Comparison of ENCODE assay signal across 18 mouse cellular contexts in the genomic region with DNA sequence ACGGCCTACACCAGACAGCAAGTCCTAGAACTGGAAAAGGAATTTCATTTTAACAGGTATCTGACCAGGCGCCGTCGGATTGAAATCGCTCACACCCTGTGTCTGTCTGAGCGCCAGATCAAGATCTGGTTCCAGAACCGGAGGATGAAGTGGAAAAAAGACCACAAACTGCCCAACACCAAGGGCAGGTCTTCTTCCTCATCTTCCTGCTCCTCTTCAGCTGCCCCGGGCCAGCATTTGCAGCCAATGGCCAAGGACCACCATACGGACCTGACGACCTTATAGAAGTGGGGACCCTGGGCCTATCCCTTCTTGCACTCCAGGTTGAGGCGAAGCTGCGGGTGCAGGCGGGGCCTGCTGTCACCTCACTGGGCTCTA. TPM values are rescaled to one million over a fixed set of nuclear protein-coding genes. Genes with fewer than 3 reads are reported as not detected.
DNase-seq lines count a peak whose midpoint lies in the region; ATAC-seq and TF ChIP-seq lines count a peak whose summit lies in the region.
"Had no signal": no experiment of that assay in that cellular context is flagged by ENCODE, and none has a peak within 500 bp of the region (broad histone marks: within the 10 kb centered on the region; RNA-seq: fewer than 3 reads in every experiment).

No protein-coding gene starts in this region.

- intact Hi-C loops in left cerebral cortex, postnatal 36 days (cut with DNase I): no loop called here

- H3K9ac ChIP-seq in heart, embryonic 12.5 days: no peak overlapping the region
- H3K9ac ChIP-seq in hindbrain, embryonic 11.5 days (ENCODE audit: low read depth, low read length): peak overlapping the region; percentile 66
- no peak overlapping the region for H3K9ac ChIP-seq in midbrain, embryonic 15.5 days
- no peak overlapping the region for H3K9ac ChIP-seq in midbrain, embryonic 16.5 days (ENCODE audit: low read depth, low read length)
- H3K9ac ChIP-seq: limb, embryonic 13.5 days; lung, embryonic 14.5 days had no signal

- DNase-seq in heart, postnatal 4 days: no peak
- no peak for DNase-seq in hindbrain, embryonic 11.5 days (ENCODE audit: low spot score)
- DNase-seq in limb, embryonic 10.5 days (ENCODE audit: low spot score): peak; percentile 50
- DNase-seq in left cerebral cortex, postnatal 36 days (ENCODE audit: low spot score in 2 of 2): no peak
- DNase-seq: adrenal gland, postnatal 36 days; B cell, adult 2 months; heart, adult 18-20 months; lung, embryonic 14.5 days; thymus, postnatal 4 days had no signal

- no peak for TF ChIP-seq CTCF in E14TG2a.4 (conservative IDR thresholded peaks at IDR 0.05; ENCODE audit: low read length)

- no peaks in the 10 kb centered on the region for H3K9me3 ChIP-seq in heart, embryonic 12.5 days (replicated peaks)
- H3K9me3 ChIP-seq in E14TG2a.4 (ENCODE audit: low read length): 0 out of 2 replicates have a peak, but pooled peaks cover 2% of the 10 kb centered on the region
- no peaks in the 10 kb centered on the region for H3K9me3 ChIP-seq in hindbrain, embryonic 11.5 days (ENCODE audit: control insufficient read depth, low read length)
- H3K9me3 ChIP-seq in limb, embryonic 10.5 days (replicated peaks): no peaks in the 10 kb centered on the region
- H3K9me3 ChIP-seq in midbrain, embryonic 15.5 days: no peaks in the 10 kb centered on the region
- no peaks in the 10 kb centered on the region for H3K9me3 ChIP-seq in midbrain, embryonic 16.5 days (replicated peaks; ENCODE audit: control insufficient read depth, low read length, poor library complexity, severe bottlenecking)
- H3K9me3 ChIP-seq: limb, embryonic 13.5 days had no signal

- peaks cover 15% of the 10 kb centered on the region for H3K4me1 ChIP-seq in heart, embryonic 12.5 days (replicated peaks)
- peaks cover 34% of the 10 kb centered on the region for H3K4me1 ChIP-seq in E14TG2a.4 (replicated peaks; ENCODE audit: low read depth, low read length)
- no peaks in the 10 kb centered on the region; the same call in 1 of the 2 replicates for H3K4me1 ChIP-seq in hindbrain, embryonic 11.5 days (replicated peaks; ENCODE audit: control insufficient read depth, insufficient read depth, low read length)
- peaks cover 99% of the 10 kb centered on the region for H3K4me1 ChIP-seq in limb, embryonic 10.5 days
- 0 out of 2 replicates have a peak, but pooled peaks cover 3% of the 10 kb centered on the region for H3K4me1 ChIP-seq in midbrain, embryonic 15.5 days
- no peaks in the 10 kb centered on the region; the same call in 1 of the 2 replicates for H3K4me1 ChIP-seq in midbrain, embryonic 16.5 days (ENCODE audit: control insufficient read depth, insufficient read depth, low read length)

- peak overlapping the region; percentile 3; the same call in 1 of the 2 replicates for H3K4me3 ChIP-seq in heart, embryonic 12.5 days
- H3K4me3 ChIP-seq in E14TG2a.4 (replicated peaks; ENCODE audit: low read length): 0 out of 2 replicates have a peak overlapping the region, but pooled peaks have one; percentile 29
- H3K4me3 ChIP-seq in hindbrain, embryonic 11.5 days (ENCODE audit: low read depth, low read length): peak overlapping the region; percentile 58
- H3K4me3 ChIP-seq in limb, embryonic 10.5 days: peak overlapping the region; percentile 58
- H3K4me3 ChIP-seq in midbrain, embryonic 15.5 days: no peak overlapping the region
- H3K4me3 ChIP-seq in midbrain, embryonic 16.5 days (ENCODE audit: low read depth, low read length): no peak overlapping the region

- no peak for ATAC-seq in heart, embryonic 12.5 days (ENCODE audit: insufficient number of reproducible peaks, low FRiP score)
- no peak for ATAC-seq in hindbrain, embryonic 11.5 days (ENCODE audit: low FRiP score)
- no peak for ATAC-seq in midbrain, embryonic 15.5 days (replicated peaks)
- ATAC-seq in midbrain, embryonic 16.5 days: no peak

- H3K4me2 ChIP-seq in heart, embryonic 12.5 days: no peak overlapping the region
- peak overlapping the region; percentile 39 for H3K4me2 ChIP-seq in hindbrain, embryonic 11.5 days (replicated peaks; ENCODE audit: low read depth, low read length)
- H3K4me2 ChIP-seq in midbrain, embryonic 15.5 days: no peak overlapping the region
- H3K4me2 ChIP-seq in midbrain, embryonic 16.5 days (ENCODE audit: low read length): no peak overlapping the region

- H3K36me3 ChIP-seq in heart, embryonic 12.5 days: no peaks in the 10 kb centered on the region
- no peaks in the 10 kb centered on the region for H3K36me3 ChIP-seq in E14TG2a.4 (ENCODE audit: insufficient read depth, low read length)
- H3K36me3 ChIP-seq in hindbrain, embryonic 11.5 days (ENCODE audit: control insufficient read depth, insufficient read depth, low read length): no peaks in the 10 kb centered on the region
- peaks cover 46% of the 10 kb centered on the region for H3K36me3 ChIP-seq in limb, embryonic 10.5 days
- no peaks in the 10 kb centered on the region for H3K36me3 ChIP-seq in midbrain, embryonic 15.5 days (replicated peaks)
- no peaks in the 10 kb centered on the region for H3K36me3 ChIP-seq in midbrain, embryonic 16.5 days (ENCODE audit: control insufficient read depth, insufficient read depth, low read length)
- H3K36me3 ChIP-seq: limb, embryonic 13.5 days had no signal

- H3K27ac ChIP-seq in heart, embryonic 12.5 days (ENCODE audit: poor library complexity, severe bottlenecking): no peak overlapping the region
- H3K27ac ChIP-seq in hindbrain, embryonic 11.5 days (ENCODE audit: low read depth, low read length): peak overlapping the region; percentile 88
- H3K27ac ChIP-seq in limb, embryonic 10.5 days: peak overlapping the region; percentile 84
- no peak overlapping the region for H3K27ac ChIP-seq in midbrain, embryonic 15.5 days
- H3K27ac ChIP-seq in midbrain, embryonic 16.5 days (ENCODE audit: low read length): no peak overlapping the region
- H3K27ac ChIP-seq: limb, embryonic 13.5 days had no signal

- H3K27me3 ChIP-seq in heart, embryonic 12.5 days (replicated peaks): peaks cover 92% of the 10 kb centered on the region
- H3K27me3 ChIP-seq in E14TG2a.4 (ENCODE audit: insufficient read depth, low read length): peaks cover 96% of the 10 kb centered on the region
- peaks cover 95% of the 10 kb centered on the region for H3K27me3 ChIP-seq in hindbrain, embryonic 11.5 days (ENCODE audit: control insufficient read depth, insufficient read depth, low read length)
- H3K27me3 ChIP-seq in limb, embryonic 10.5 days (ENCODE audit: low read depth, poor library complexity, severe bottlenecking): peaks cover 93% of the 10 kb centered on the region
- peaks cover 94% of the 10 kb centered on the region for H3K27me3 ChIP-seq in midbrain, embryonic 15.5 days (replicated peaks)
- peaks cover 84% of the 10 kb centered on the region for H3K27me3 ChIP-seq in midbrain, embryonic 16.5 days (ENCODE audit: control insufficient read depth, insufficient read depth, low read depth, low read length)

- WGBS in heart, embryonic 12.5 days: 5% methylated on average over 13 of the region's 13 CpGs
- WGBS in hindbrain, embryonic 11.5 days: 3% methylated on average over 13 of the region's 13 CpGs
- WGBS in limb, embryonic 10.5 days: 18% methylated on average over 13 of the region's 13 CpGs
- WGBS in midbrain, embryonic 15.5 days: under 1% methylated on average over 13 of the region's 13 CpGs
- WGBS in midbrain, embryonic 16.5 days: 2% methylated on average over 13 of the region's 13 CpGs

RNA-seq across cellular contexts. Expression of gene Gm28230, which starts 1.8 kb away (rescaled TPM):
- 0.08 TPM in 1 of 2 replicates, not detected in the other for polyA plus RNA-seq in heart, embryonic 12.5 days (2016; fragmentation: Nextera tagmentation; extraction: Ambion mirVana)
- total RNA-seq in heart, postnatal 4 days (2021): not detected
- polyA plus RNA-seq in hindbrain, embryonic 11.5 days (2014; fragmentation: Nextera tagmentation; extraction: Ambion mirVana): 0.73 and 0.89 TPM in 2 replicates
- polyA plus RNA-seq in limb, embryonic 10.5 days (2016; fragmentation: Nextera tagmentation; extraction: Ambion mirVana): 0.70 and 0.79 TPM in 2 replicates
- not detected in 2 replicates for polyA plus RNA-seq in midbrain, embryonic 15.5 days (2015; fragmentation: Nextera tagmentation; extraction: Ambion mirVana)
- polyA plus RNA-seq in midbrain, embryonic 16.5 days (2015; fragmentation: Nextera tagmentation; extraction: Ambion mirVana): not detected in 2 replicates
- not detected for total RNA-seq in left cerebral cortex, postnatal 36 days (2021)
- total RNA-seq: common myeloid progenitor, adult 5-6 weeks; heart, adult 18-20 months; layer of hippocampus, postnatal 10 days; megakaryocyte-erythroid progenitor cell, adult 5-6 weeks; MEL had no signal
- polyA plus RNA-seq: lung, embryonic 14.5 days had no signal

RNA-seq across cellular contexts. Expression of gene Hoxd4, which starts 16.6 kb away (rescaled TPM):
- polyA plus RNA-seq in heart, embryonic 12.5 days (2016; fragmentation: Nextera tagmentation; extraction: Ambion mirVana): 0.19 TPM in 1 of 2 replicates, not detected in the other
- under 1 TPM; 0.45 TPM for total RNA-seq in heart, postnatal 4 days (2021)
- polyA plus RNA-seq in hindbrain, embryonic 11.5 days (2014; fragmentation: Nextera tagmentation; extraction: Ambion mirVana): 3.3 and 3.7 TPM in 2 replicates
- 1.2 and 2.3 TPM in 2 replicates for polyA plus RNA-seq in limb, embryonic 10.5 days (2016; fragmentation: Nextera tagmentation; extraction: Ambion mirVana)
- not detected in 2 replicates for polyA plus RNA-seq in midbrain, embryonic 15.5 days (2015; fragmentation: Nextera tagmentation; extraction: Ambion mirVana)
- not detected in 2 replicates for polyA plus RNA-seq in midbrain, embryonic 16.5 days (2015; fragmentation: Nextera tagmentation; extraction: Ambion mirVana)
- total RNA-seq in left cerebral cortex, postnatal 36 days (2021): not detected
- total RNA-seq: common myeloid progenitor, adult 5-6 weeks; layer of hippocampus, postnatal 10 days; megakaryocyte-erythroid progenitor cell, adult 5-6 weeks; MEL had no signal
- polyA plus RNA-seq: lung, embryonic 14.5 days had no signal

RNA-seq across cellular contexts. Expression of gene Hoxd3, which starts 16.6 kb away (rescaled TPM):
- polyA plus RNA-seq in heart, embryonic 12.5 days (2016; fragmentation: Nextera tagmentation; extraction: Ambion mirVana): 2.5 and 3.1 TPM in 2 replicates
- total RNA-seq in heart, postnatal 4 days (2021): under 1 TPM in 1 of 2 experiments, not detected in 1; 0.11 TPM
- polyA plus RNA-seq in hindbrain, embryonic 11.5 days (2014; fragmentation: Nextera tagmentation; extraction: Ambion mirVana): 49.5 and 58.0 TPM in 2 replicates
- polyA plus RNA-seq in limb, embryonic 10.5 days (2016; fragmentation: Nextera tagmentation; extraction: Ambion mirVana): 1.4 and 3.0 TPM in 2 replicates
- 0.09 and 0.21 TPM in 2 replicates for polyA plus RNA-seq in midbrain, embryonic 15.5 days (2015; fragmentation: Nextera tagmentation; extraction: Ambion mirVana)
- polyA plus RNA-seq in midbrain, embryonic 16.5 days (2015; fragmentation: Nextera tagmentation; extraction: Ambion mirVana): 0.17 TPM in 1 of 2 replicates, not detected in the other
- total RNA-seq in left cerebral cortex, postnatal 36 days (2021): not detected
- total RNA-seq: common myeloid progenitor, adult 5-6 weeks; heart, adult 18-20 months; layer of hippocampus, postnatal 10 days; megakaryocyte-erythroid progenitor cell, adult 5-6 weeks; MEL had no signal
- polyA plus RNA-seq: lung, embryonic 14.5 days had no signal

RNA-seq across cellular contexts. Expression of gene Hoxd8, which starts 23.9 kb away (rescaled TPM):
- polyA plus RNA-seq in heart, embryonic 12.5 days (2016; fragmentation: Nextera tagmentation; extraction: Ambion mirVana): 0.10 and 0.37 TPM in 2 replicates
- 1 to 10 TPM; 1.2 to 1.9 TPM for total RNA-seq in heart, postnatal 4 days (2021)
- polyA plus RNA-seq in hindbrain, embryonic 11.5 days (2014; fragmentation: Nextera tagmentation; extraction: Ambion mirVana): 0.19 and 0.50 TPM in 2 replicates
- polyA plus RNA-seq in limb, embryonic 10.5 days (2016; fragmentation: Nextera tagmentation; extraction: Ambion mirVana): 11.6 and 17.4 TPM in 2 replicates
- 0.08 and 0.10 TPM in 2 replicates for polyA plus RNA-seq in midbrain, embryonic 15.5 days (2015; fragmentation: Nextera tagmentation; extraction: Ambion mirVana)
- not detected in 2 replicates for polyA plus RNA-seq in midbrain, embryonic 16.5 days (2015; fragmentation: Nextera tagmentation; extraction: Ambion mirVana)
- not detected for total RNA-seq in left cerebral cortex, postnatal 36 days (2021)
- total RNA-seq: common myeloid progenitor, adult 5-6 weeks; megakaryocyte-erythroid progenitor cell, adult 5-6 weeks had no signal

RNA-seq across cellular contexts. Expression of gene Hoxd9, which starts 30.8 kb away (rescaled TPM):
- 0.08 TPM in 1 of 2 replicates, not detected in the other for polyA plus RNA-seq in heart, embryonic 12.5 days (2016; fragmentation: Nextera tagmentation; extraction: Ambion mirVana)
- under 1 TPM; 0.12 to 0.27 TPM for total RNA-seq in heart, postnatal 4 days (2021)
- polyA plus RNA-seq in hindbrain, embryonic 11.5 days (2014; fragmentation: Nextera tagmentation; extraction: Ambion mirVana): 0.11 TPM in 1 of 2 replicates, not detected in the other
- polyA plus RNA-seq in limb, embryonic 10.5 days (2016; fragmentation: Nextera tagmentation; extraction: Ambion mirVana): 38.0 and 52.3 TPM in 2 replicates
- polyA plus RNA-seq in midbrain, embryonic 15.5 days (2015; fragmentation: Nextera tagmentation; extraction: Ambion mirVana): not detected in 2 replicates
- polyA plus RNA-seq in midbrain, embryonic 16.5 days (2015; fragmentation: Nextera tagmentation; extraction: Ambion mirVana): not detected in 2 replicates
- not detected for total RNA-seq in left cerebral cortex, postnatal 36 days (2021)
- total RNA-seq: common myeloid progenitor, adult 5-6 weeks; layer of hippocampus, postnatal 10 days; megakaryocyte-erythroid progenitor cell, adult 5-6 weeks; MEL had no signal

Comparison
In these comparisons a context has a peak if more than half of its experiments do, and no peak if none do; other contexts are left out.
1. H3K27ac ChIP-seq: peak in hindbrain, embryonic 11.5 days (single experiment) and limb, embryonic 10.5 days (single experiment); none in heart, embryonic 12.5 days (single experiment), midbrain, embryonic 15.5 days (single experiment) and midbrain, embryonic 16.5 days (single experiment).
2. H3K4me3 ChIP-seq: peak in heart, embryonic 12.5 days (single experiment), E14TG2a.4 (single experiment), hindbrain, embryonic 11.5 days (single experiment) and limb, embryonic 10.5 days (single experiment); none in midbrain, embryonic 15.5 days (single experiment) and midbrain, embryonic 16.5 days (single experiment).
3. RNA of gene Hoxd3, which starts 16.6 kb away (polyA plus RNA-seq): 49.5 to 58.0 TPM in hindbrain, embryonic 11.5 days; 2.5 to 3.1 TPM in heart, embryonic 12.5 days, 1.4 to 3.0 TPM in limb, embryonic 10.5 days, 0.09 to 0.21 TPM in midbrain, embryonic 15.5 days and 0.17 TPM in midbrain, embryonic 16.5 days; every median in the first group is over 10 times any median in the second.